Mouse (Mus musculus) frontal cortex, postnatal 10 days (tissue): ENCODE measurements at regions not wholly inside any gene's neighbourhood (a gene's known extent, or its start where the extent isn't known, plus 50 kb on each side); places are given as distances from the start of the nearest gene placed in this dataset.

Experiments used
- DNase-seq, 2 experiments: peaks; one replicate each; pipeline ENCODE4 v3.0.0; 2022; ENCODE audit warnings: low spot score in 2 of 2, mixed read lengths in 1 of 2

DNA sequence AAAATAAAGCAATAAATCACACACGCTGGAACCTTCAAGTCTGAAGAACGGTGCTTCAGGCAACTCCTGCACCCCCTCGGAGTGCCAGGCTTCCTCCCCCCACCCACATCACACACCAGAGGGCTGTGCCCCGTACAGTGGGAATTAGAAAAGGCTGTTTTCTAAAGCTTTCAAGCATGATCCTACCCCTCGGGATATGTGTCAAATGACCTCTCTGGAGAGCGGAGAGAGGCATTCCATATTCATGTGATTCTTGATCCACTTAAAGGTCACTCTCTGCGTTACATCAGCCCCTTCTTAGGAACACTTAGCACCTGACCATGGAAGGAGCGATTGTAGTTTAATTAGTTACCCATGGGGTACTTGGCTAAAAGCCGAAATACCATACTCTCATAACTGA lies 119.1 kb upstream of the Slc24a5 start:
- DNase-seq, result no peak

DNA sequence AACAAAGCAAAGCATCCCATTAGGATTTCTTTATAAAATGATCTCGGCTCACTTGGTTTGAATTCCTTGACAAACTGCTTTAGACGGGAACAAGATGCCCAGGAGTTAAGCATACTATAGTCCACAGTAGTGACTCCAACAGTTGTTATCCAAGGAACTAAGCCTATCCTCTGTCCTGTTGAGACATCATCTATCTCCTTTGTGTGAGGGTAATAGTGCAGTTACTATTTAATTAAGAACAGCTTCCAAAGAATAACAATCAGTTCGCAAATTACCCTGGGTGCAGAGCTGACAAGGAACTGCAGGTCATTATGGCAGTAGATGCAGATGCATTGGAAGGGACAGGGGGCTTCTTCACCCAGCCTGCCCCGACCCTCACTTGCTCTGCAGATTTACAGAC lies 115.7 kb upstream of the Slc24a5 start:
- no peak for DNase-seq

DNA sequence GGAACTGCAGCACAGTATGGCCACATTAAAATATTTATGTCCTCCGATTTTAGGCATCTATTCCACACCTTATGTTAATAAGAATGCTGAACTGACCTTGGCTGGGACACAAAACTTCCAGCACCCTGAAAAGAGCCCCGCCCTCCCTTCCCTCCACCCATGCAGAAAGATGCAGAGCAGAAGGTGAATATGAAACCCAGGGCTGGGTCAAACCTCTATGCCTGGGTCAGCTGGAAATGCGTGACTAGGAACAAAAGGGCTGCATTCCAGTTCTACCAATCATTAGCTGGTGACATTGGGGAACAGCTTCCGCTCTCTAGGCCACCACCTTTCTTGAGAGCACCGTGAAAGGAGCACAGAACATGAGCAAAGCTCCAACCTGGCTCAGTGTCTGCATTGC lies 114.9 kb upstream of the Slc24a5 start:
- no peak for DNase-seq

DNA sequence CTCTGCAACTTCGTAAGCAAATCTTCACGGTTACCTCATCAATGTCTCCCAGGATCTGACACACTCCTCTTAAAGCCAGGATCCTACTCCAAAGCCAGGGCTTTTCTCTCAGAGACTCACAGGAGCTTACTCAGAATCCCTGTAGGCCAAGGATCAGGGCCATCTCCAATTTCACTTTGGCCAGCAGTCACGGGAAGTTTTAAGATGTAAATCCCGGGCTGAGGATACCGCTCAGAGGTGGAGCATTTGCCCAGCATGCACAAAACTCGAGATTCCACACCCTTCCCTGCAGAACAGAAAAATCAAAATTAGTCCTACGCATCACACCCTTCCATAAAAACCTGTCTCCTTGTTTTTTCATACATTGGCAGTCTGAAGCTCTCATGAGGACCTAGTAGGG lies 112.1 kb upstream of the Slc24a5 start:
- no peak for DNase-seq

DNA sequence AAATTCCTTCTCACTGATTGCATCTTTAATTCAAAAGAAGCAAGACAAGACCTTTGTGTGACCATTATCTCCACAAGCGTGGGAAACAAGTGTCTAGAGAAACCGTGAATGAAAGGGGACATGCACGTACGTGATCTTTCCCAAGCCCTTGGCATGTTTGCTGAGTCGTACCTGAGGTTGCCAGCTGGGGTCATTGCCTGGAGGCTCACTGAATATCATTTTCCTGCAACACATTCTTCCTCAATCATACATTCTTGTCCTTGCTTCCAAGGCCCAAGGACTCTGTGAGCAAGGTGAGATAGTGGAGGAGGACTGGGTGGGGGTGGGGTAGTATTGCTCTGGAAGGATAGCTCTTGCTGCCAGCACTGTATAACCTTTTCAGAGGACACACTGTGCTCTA lies 108.5 kb upstream of the Slc24a5 start:
- DNase-seq, result no peak

DNA sequence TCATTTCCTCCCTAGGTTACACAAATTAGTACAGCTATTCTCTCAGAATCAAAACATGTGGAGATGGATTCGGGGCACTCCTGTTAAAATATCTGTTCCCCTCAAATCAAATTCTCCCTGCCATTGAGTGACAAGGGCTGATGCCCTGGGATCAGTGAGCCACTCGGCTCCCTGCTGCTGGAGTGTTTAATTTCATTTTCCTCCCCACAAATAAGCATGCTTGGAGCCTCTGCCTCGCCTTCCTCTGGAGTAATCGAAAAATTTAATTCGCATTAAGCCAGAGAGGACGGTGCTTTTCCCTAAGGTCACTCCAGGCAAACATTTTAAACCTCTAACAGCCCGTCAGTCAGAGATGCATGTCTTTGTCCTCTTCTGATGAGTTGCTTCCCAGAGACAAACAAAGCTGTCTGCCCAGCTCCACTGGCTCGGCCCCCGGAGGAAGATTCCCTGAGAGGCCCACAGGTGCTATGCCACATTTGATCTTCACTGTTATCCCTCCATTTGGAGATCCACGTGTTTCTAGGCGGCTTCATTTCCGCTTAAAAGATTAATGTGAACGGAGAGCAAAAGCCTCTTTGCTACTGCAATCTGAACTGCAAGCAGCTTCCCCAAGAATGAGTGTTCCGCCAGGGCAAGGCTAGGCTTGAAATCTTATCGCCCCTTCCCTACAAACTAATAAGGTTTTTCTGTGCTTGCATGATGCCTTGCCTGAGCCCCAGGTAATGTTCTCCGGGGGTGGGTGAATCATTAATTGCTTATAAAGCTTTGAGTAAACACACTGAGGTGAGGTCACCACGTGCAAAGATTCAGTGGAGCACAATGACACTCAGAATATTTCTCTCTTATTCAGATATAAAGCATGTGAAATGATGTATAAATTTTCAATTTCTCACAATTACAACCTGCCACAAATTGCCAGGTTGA lies 95.8 kb upstream of the Slc24a5 start:
- DNase-seq, result no peak

DNA sequence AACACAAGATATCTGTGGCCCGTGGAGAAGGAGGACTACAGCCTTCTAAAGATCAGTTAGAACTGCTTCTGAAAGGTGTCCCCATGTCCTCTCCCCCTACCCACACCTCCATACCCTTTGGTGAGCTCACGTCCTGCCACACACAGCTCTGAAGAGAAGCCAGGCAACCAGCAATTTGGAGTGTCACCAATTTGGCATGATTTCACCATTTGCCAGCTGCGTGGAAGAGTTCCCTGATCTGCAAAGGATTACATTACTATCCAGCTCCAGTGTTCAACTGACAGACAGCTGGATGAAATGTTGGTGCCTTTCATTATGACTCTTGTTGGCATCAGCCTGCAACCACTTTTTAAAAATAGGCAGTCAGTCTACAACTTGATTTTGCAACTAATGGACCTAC lies 92.8 kb upstream of the Slc24a5 start:
- peak in 1 of 2 experiments; percentile 11 for DNase-seq

DNA sequence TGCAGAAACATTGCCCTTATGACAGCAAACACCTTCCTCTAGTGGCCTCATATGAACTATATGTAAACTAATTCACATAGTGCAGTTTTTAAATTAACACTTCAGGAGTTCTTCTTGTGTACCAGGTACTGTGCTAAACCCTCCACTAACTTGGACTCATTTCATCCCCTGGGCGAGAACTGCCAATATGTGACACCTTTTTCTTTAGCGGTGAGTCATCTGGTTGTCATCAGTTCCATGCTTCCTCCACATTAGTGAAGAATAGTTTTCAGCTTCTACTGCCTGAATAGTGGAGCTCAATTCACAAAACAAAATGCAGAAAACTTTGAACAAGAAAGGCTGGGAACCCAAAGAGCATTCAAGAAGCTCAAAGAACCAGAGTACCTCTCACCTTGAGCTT lies 76.9 kb upstream of the Slc24a5 start:
- no peak for DNase-seq

DNA sequence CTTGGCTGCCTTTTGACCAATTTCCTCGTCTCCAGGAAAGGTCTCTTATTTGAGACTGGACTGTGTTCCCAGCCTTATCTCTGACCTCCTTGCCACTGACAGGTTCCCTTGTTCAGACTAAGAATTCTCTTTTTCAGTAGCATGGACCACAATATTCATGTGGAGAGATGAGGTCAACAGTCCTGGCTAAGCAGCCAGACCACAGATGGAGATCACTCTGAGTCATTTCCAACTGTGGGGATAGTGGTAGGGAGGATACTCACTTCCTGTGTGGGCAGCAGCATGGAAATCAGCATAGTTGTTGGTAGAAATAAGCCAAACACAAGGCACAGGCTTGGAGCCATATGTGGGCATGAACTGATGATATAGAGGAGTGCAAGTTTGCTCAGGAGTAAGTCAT lies 52.9 kb upstream of the Slc24a5 start:
- DNase-seq, result no peak

DNA sequence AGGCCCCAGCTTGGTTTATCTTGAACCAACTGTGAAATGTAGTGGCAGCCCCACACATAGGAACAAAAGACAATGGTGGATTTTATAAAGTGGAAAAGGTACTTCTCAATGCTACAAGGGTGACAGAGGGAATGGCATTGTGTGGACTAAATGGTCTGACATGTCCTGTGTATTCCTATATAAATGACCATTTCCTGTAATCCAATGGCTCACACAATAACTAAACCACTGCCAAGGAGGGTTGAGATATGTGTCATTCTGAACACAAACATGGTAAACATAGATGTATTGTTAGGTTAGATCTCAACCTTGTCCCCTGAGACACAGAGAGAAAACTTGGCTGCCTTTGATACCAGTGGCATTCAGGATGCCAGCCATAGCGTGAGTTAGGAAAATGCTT lies 51.0 kb upstream of the Slc24a5 start:
- no peak for DNase-seq
